Mouse (Mus musculus) adrenal gland, postnatal 14 days (tissue): ENCODE data around the gene Plekha6. TPM values are rescaled to one million over a fixed set of nuclear protein-coding genes. Genes with fewer than 3 reads are reported as not detected.
A peak's percentile ranks its signal among the peaks of the same experiment; 100 is the strongest.

ENCODE experiments used
- DNase-seq: peaks from one replicate; pipeline ENCODE4 v3.0.0; 2021; ENCODE audit warnings: mixed read lengths
- total RNA-seq: library from RNA; stranded (reverse); gene quantifications from 2 replicates; pipeline ENCODE4 v1.2.3, GENCODE M21; 2021

Gene Plekha6
- total RNA-seq, 1 experiment from 2014 or later = 21.6 TPM

- peak; percentile 66 for DNase-seq
Measured at GRCm38 (mm10) chr1:133245690-133246619, 81.9 kb downstream of the Plekha6 start.

- DNase-seq = no peak
Measured at GRCm38 (mm10) chr1:133247189-133247588, 83.2 kb downstream of the Plekha6 start.

- DNase-seq = no peak
Measured at GRCm38 (mm10) chr1:133250761-133251160, 86.8 kb downstream of the Plekha6 start.

GRCm38 (mm10) chr1:133251625-133252034 is 87.6 kb downstream of the Plekha6 start:
- peak; percentile 57 for DNase-seq

- no peak for DNase-seq
Measured at GRCm38 (mm10) chr1:133252251-133252650, 88.2 kb downstream of the Plekha6 start.

GRCm38 (mm10) chr1:133252801-133253531 is 89.0 kb downstream of the Plekha6 start:
- no peak for DNase-seq

- no peak for DNase-seq
Measured at GRCm38 (mm10) chr1:133253532-133253866, 89.5 kb downstream of the Plekha6 start.

GRCm38 (mm10) chr1:133254226-133254625 is 90.2 kb downstream of the Plekha6 start:
- DNase-seq = no peak

GRCm38 (mm10) chr1:133254856-133255764 is 91.1 kb downstream of the Plekha6 start:
- DNase-seq = no peak

- no peak for DNase-seq
Measured at GRCm38 (mm10) chr1:133255776-133256175, 91.8 kb downstream of the Plekha6 start.

GRCm38 (mm10) chr1:133256347-133256746 is 92.3 kb downstream of the Plekha6 start:
- no peak for DNase-seq

- DNase-seq = no peak
Measured at GRCm38 (mm10) chr1:133258694-133259093, 94.7 kb downstream of the Plekha6 start.

GRCm38 (mm10) chr1:133262628-133263027 is 98.6 kb downstream of the Plekha6 start:
- DNase-seq = no peak

- no peak for DNase-seq
Measured at GRCm38 (mm10) chr1:133263134-133263533, 99.1 kb downstream of the Plekha6 start.

- peak; percentile 77 for DNase-seq
Measured at GRCm38 (mm10) chr1:133264367-133264766, 100.4 kb downstream of the Plekha6 start.

- DNase-seq = peak; percentile 41
Measured at GRCm38 (mm10) chr1:133265114-133265766, 101.2 kb downstream of the Plekha6 start.

- no peak for DNase-seq
Measured at GRCm38 (mm10) chr1:133267094-133267493, 103.1 kb downstream of the Plekha6 start.

GRCm38 (mm10) chr1:133267813-133268492 is 103.9 kb downstream of the Plekha6 start:
- peak; percentile 29 for DNase-seq

GRCm38 (mm10) chr1:133268503-133268902 is 104.5 kb downstream of the Plekha6 start:
- DNase-seq = no peak

GRCm38 (mm10) chr1:133270336-133270735 is 106.3 kb downstream of the Plekha6 start:
- DNase-seq = peak; percentile 46

GRCm38 (mm10) chr1:133274163-133274562 is 110.2 kb downstream of the Plekha6 start:
- no peak for DNase-seq
